ENCODE assay signal across 14 mouse cellular contexts in genomic region chr5:149255522-149255921, GRCm38 (mm10).
"Had no signal": no experiment of that assay in that cellular context is flagged by ENCODE, and none has a peak within 500 bp of the region (broad histone marks: within the 10 kb centered on the region; RNA-seq: fewer than 3 reads in every experiment).

No protein-coding gene starts in this region.

- H3K27me3 ChIP-seq: limb, embryonic 15.5 days; liver, embryonic 13.5 days; lung, embryonic 15.5 days; midbrain, embryonic 15.5 days had no signal

- H3K4me1 ChIP-seq: liver, embryonic 13.5 days had no signal

- ATAC-seq: hindbrain, embryonic 16.5 days; inflammation-experienced regulatory T-cells, adult 6 months; liver, postnatal 0 days; midbrain, embryonic 15.5 days had no signal

- H3K36me3 ChIP-seq: limb, embryonic 15.5 days; liver, embryonic 13.5 days; lung, embryonic 15.5 days; midbrain, embryonic 10.5 days; midbrain, embryonic 15.5 days had no signal

- H3K4me3 ChIP-seq: left cerebral cortex, adult 2 months; limb, embryonic 15.5 days; liver, embryonic 13.5 days; lung, embryonic 15.5 days; midbrain, embryonic 10.5 days; midbrain, embryonic 15.5 days had no signal

- DNase-seq: kidney, adult 11 months; kidney, postnatal 14 days; liver, embryonic 13.5 days; liver, postnatal 0 days; lung, postnatal 14 days; spleen, adult 18-20 months; thymus, adult 2 months had no signal

- H3K9me3 ChIP-seq: limb, embryonic 15.5 days; liver, embryonic 13.5 days; lung, embryonic 15.5 days; midbrain, embryonic 10.5 days; midbrain, embryonic 15.5 days had no signal

- H3K27ac ChIP-seq: left cerebral cortex, adult 2 months; limb, embryonic 15.5 days; liver, embryonic 13.5 days; lung, embryonic 15.5 days; midbrain, embryonic 10.5 days; midbrain, embryonic 15.5 days had no signal

- H3K4me2 ChIP-seq: limb, embryonic 15.5 days; liver, embryonic 13.5 days; lung, embryonic 15.5 days; midbrain, embryonic 15.5 days had no signal

- H3K9ac ChIP-seq: limb, embryonic 15.5 days; liver, embryonic 13.5 days; liver, postnatal 0 days; lung, embryonic 15.5 days; midbrain, embryonic 15.5 days had no signal
